ENCODE assay signal across 45 mouse cellular contexts in genomic region chr14:24292914-24293313, GRCm38 (mm10). TPM values are rescaled to one million over a fixed set of nuclear protein-coding genes. Genes with fewer than 3 reads are reported as not detected.
"Had no signal": no experiment of that assay in that cellular context is flagged by ENCODE, and none has a peak within 500 bp of the region (broad histone marks: within the 10 kb centered on the region; RNA-seq: fewer than 3 reads in every experiment).

TSS of gene E330034G19Rik (plus strand) at chr14:24293214.

- DNase-seq: left cerebral cortex, postnatal 4 days; liver; liver, embryonic 13.5 days; liver, postnatal 0 days; lung, adult 18-20 months; lung, adult 2 months; lung, embryonic 14.5 days; lung, postnatal 10 days; lung, postnatal 14 days; lung, postnatal 36 days; lung, postnatal 4 days; midbrain, embryonic 14.5 days had no signal

- H3K9me3 ChIP-seq: limb, embryonic 10.5 days; limb, embryonic 12.5 days; limb, embryonic 13.5 days; limb, embryonic 15.5 days; liver, embryonic 12.5 days; liver, embryonic 13.5 days; liver, embryonic 15.5 days; lung, embryonic 15.5 days; megakaryocyte, embryonic 14.5 days; midbrain, embryonic 10.5 days; midbrain, embryonic 12.5 days; midbrain, embryonic 13.5 days; midbrain, embryonic 15.5 days had no signal

- H3K4me1 ChIP-seq: limb, embryonic 10.5 days; limb, embryonic 12.5 days; limb, embryonic 13.5 days; limb, embryonic 15.5 days; liver, embryonic 12.5 days; liver, embryonic 13.5 days; liver, embryonic 15.5 days; lung, embryonic 15.5 days; megakaryocyte, embryonic 14.5 days; midbrain, embryonic 10.5 days; midbrain, embryonic 12.5 days; midbrain, embryonic 13.5 days; midbrain, embryonic 15.5 days had no signal

- H3K36me3 ChIP-seq: limb, embryonic 10.5 days; limb, embryonic 12.5 days; limb, embryonic 13.5 days; limb, embryonic 15.5 days; liver, embryonic 12.5 days; liver, embryonic 13.5 days; liver, embryonic 15.5 days; lung, embryonic 15.5 days; midbrain, embryonic 10.5 days; midbrain, embryonic 12.5 days; midbrain, embryonic 13.5 days; midbrain, embryonic 15.5 days had no signal

- H3K4me3 ChIP-seq: limb, embryonic 10.5 days; limb, embryonic 12.5 days; limb, embryonic 13.5 days; limb, embryonic 15.5 days; liver, embryonic 12.5 days; liver, embryonic 13.5 days; liver, embryonic 15.5 days; lung, embryonic 15.5 days; megakaryocyte, embryonic 14.5 days; midbrain, embryonic 10.5 days; midbrain, embryonic 12.5 days; midbrain, embryonic 13.5 days; midbrain, embryonic 15.5 days; myocyte had no signal

- H3K27me3 ChIP-seq: limb, embryonic 12.5 days; limb, embryonic 13.5 days; limb, embryonic 15.5 days; liver, embryonic 12.5 days; liver, embryonic 13.5 days; liver, embryonic 15.5 days; lung, embryonic 15.5 days; megakaryocyte, embryonic 14.5 days; midbrain, embryonic 12.5 days; midbrain, embryonic 13.5 days; midbrain, embryonic 15.5 days had no signal

- H3K27ac ChIP-seq: limb, embryonic 10.5 days; limb, embryonic 12.5 days; limb, embryonic 13.5 days; limb, embryonic 15.5 days; liver, embryonic 12.5 days; liver, embryonic 13.5 days; liver, embryonic 14.5 days; liver, embryonic 15.5 days; lung, embryonic 15.5 days; macrophage; midbrain, embryonic 10.5 days; midbrain, embryonic 12.5 days; midbrain, embryonic 13.5 days; midbrain, embryonic 15.5 days had no signal

RNA-seq across cellular contexts. Expression of gene E330034G19Rik, which starts in this region (rescaled TPM):
- total RNA-seq: left cerebral cortex, postnatal 10 days; left cerebral cortex, postnatal 25 days; left cerebral cortex, postnatal 36 days; left cerebral cortex, postnatal 4 days; liver, adult 2 months; megakaryocyte progenitor cell, adult 5-6 weeks; megakaryocyte, adult 5-6 weeks; megakaryocyte-erythroid progenitor cell, adult 5-6 weeks; midbrain, postnatal 0 days; monocyte, adult 5-6 weeks had no signal
- polyA plus RNA-seq: limb, embryonic 10.5 days; limb, embryonic 11.5 days; limb, embryonic 12.5 days; limb, embryonic 14.5 days; limb, embryonic 15.5 days; liver, adult 2 months; liver, embryonic 11.5 days; liver, embryonic 12.5 days; liver, embryonic 13.5 days; liver, embryonic 14.5 days; liver, embryonic 15.5 days; liver, embryonic 16.5 days; liver, postnatal 0 days; lung, adult 2 months; lung, embryonic 14.5 days; lung, embryonic 15.5 days; lung, embryonic 16.5 days; lung, postnatal 0 days; macrophage; midbrain, embryonic 10.5 days; midbrain, embryonic 11.5 days; midbrain, embryonic 12.5 days; midbrain, embryonic 13.5 days; midbrain, embryonic 14.5 days; midbrain, embryonic 15.5 days; midbrain, embryonic 16.5 days; myocyte; neural tube, embryonic 11.5 days had no signal
